Mouse (Mus musculus) midbrain, embryonic 13.5 days (tissue): Measurements from ENCODE around the gene Dmap1. TPM values are rescaled to one million over a fixed set of nuclear protein-coding genes. Genes with fewer than 3 reads are reported as not detected.

Experiments
- ATAC-seq: fragments of 200-750 bp; cut with Nextera tagmentation; 2 replicates; pipeline ENCODE4 v1.8.0; 2017; ENCODE audit warnings: mild to moderate bottlenecking, moderate TSS enrichment, moderate library complexity
- H3K27ac ChIP-seq: fragments of 300-500 bp; sonication (generic); 2 replicates; pipeline ENCODE4 v1.5.1; 2015; ENCODE audit warnings: inconsistent platforms, mild to moderate bottlenecking, moderate library complexity
- H3K27me3 ChIP-seq: fragments of 300-500 bp; sonication (generic); 2 replicates; pipeline ENCODE4 v1.6.1; 2015; ENCODE audit warnings: mild to moderate bottlenecking, inconsistent platforms
- H3K36me3 ChIP-seq: fragments of 300-500 bp; sonication (generic); 2 replicates; pipeline ENCODE4 v1.6.1; 2015; ENCODE audit warnings: mild to moderate bottlenecking, inconsistent platforms
- H3K4me1 ChIP-seq: fragments of 300-500 bp; sonication (generic); replicated peaks from 2 replicates; pipeline ENCODE4 v1.6.1; 2015; ENCODE audit warnings: inconsistent platforms
- H3K4me2 ChIP-seq: fragments of 300-500 bp; sonication (generic); replicated peaks from 2 replicates; pipeline ENCODE4 v1.6.1; 2015; ENCODE audit warnings: moderate library complexity, mild to moderate bottlenecking, inconsistent platforms
- H3K4me3 ChIP-seq: fragments of 300-500 bp; sonication (generic); replicated peaks from 2 replicates; pipeline ENCODE4 v1.5.1; 2015; ENCODE audit warnings: mild to moderate bottlenecking, inconsistent platforms
- H3K9ac ChIP-seq: fragments of 300-500 bp; sonication (generic); replicated peaks from 2 replicates; pipeline ENCODE4 v1.6.1; 2015; ENCODE audit warnings: mild to moderate bottlenecking, inconsistent platforms
- H3K9me3 ChIP-seq: fragments of 300-500 bp; sonication (generic); 2 replicates; pipeline ENCODE4 v1.6.1; 2016; ENCODE audit warnings: mild to moderate bottlenecking, inconsistent platforms
- WGBS: fragments of 180-500 bp; shearing (Covaris S2); methylation state at CpG from one replicate; pipeline ENCODE4 v1.1.7; 2015; 5-methylcytosine and 5-hydroxymethylcytosine counted together
- polyA plus RNA-seq: library from polyadenylated mRNA; unstranded; fragments of >200 nt; fragmentation: Nextera tagmentation; extraction: Ambion mirVana; gene quantifications from 2 replicates; pipeline ENCODE4 v1.2.1, GENCODE M21; 2015

The Dmap1 gene
- polyA plus RNA-seq = 77.8 and 78.2 TPM in 2 replicates

DNA sequence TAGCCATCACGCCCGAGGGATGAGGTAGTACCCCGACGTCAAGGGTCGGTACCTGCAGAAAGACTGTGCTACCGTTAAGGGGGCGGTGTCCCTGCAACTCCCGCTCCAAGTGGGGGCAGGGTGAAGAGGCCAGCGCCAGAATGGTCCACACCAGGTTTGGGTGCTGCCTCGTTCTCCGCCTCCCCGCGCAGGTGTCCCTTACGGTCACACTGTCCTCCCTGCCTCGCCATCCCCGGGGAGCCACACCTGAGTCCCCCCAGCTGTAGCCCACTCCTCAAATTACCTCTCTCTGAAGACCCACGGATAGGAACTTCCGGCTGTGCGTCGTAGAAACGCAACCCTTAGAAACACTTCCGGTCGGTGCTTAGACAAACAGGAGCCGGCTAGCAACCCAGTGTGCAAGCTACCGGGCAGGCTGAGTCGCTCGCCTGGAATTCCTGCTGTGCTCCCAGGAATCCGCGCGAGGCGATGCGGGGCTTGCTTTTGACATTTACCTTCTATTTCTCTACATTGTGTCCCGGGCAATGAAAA, at the start of gene Dmap1:
TSS of gene Dmap1 (minus strand) at position 343 of the 531 bp plus-strand sequence.
- Histone ChIP-seq H3K4me2 (peak within 1 kb of the TSS; percentile 98), H3K36me3 (peaks cover 34% of the 10 kb centered on the region), H3K4me1 (peaks cover 17% of the 10 kb centered on the region), H3K27ac (0 out of 2 replicates have a peak within 1 kb of the TSS, but pooled peaks have one; percentile 21), H3K27me3 (no peaks in the 10 kb centered on the region), H3K9me3 (no peaks in the 10 kb centered on the region), H3K9ac (peak within 1 kb of the TSS; percentile 89), H3K4me3 (peak within 1 kb of the TSS; percentile 85)
- peak; percentile 91 for ATAC-seq
- under 1% methylated on average over 33 of the region's 33 CpGs for WGBS

- no peaks in the 10 kb centered on the region for H3K4me1 ChIP-seq
- no peak within 1 kb of the TSS for H3K4me2 ChIP-seq
- no peaks in the 10 kb centered on the region for H3K36me3 ChIP-seq
- H3K27ac ChIP-seq = no peak within 1 kb of the TSS
- no peak for ATAC-seq
- no peak within 1 kb of the TSS for H3K4me3 ChIP-seq
- no peak within 1 kb of the TSS for H3K9ac ChIP-seq
- WGBS = 83% methylated on average over 1 of the region's 1 CpGs
- H3K9me3 ChIP-seq = no peaks in the 10 kb centered on the region
- no peaks in the 10 kb centered on the region for H3K27me3 ChIP-seq
These were observed 42.0 kb upstream of the Dmap1 start, which contains the start of gene Gm12845 for GRCm38 (mm10) chr4:117724112-117724511. Gene Gm12845, plus strand, starts transcription at chr4:117724412.

GRCm38 (mm10) chr4:117713303-117714098, 31.4 kb upstream of the Dmap1 start:
- Histone ChIP-seq H3K36me3 (no peaks in the 10 kb centered on the region), H3K9ac (no peak overlapping the region), H3K4me1 (no peaks in the 10 kb centered on the region), H3K4me2 (no peak overlapping the region), H3K9me3 (no peaks in the 10 kb centered on the region), H3K27me3 (no peaks in the 10 kb centered on the region), H3K27ac (no peak overlapping the region), H3K4me3 (no peak overlapping the region)
- 74% methylated on average over 6 of the region's 6 CpGs for WGBS
- ATAC-seq = no peak

DNA sequence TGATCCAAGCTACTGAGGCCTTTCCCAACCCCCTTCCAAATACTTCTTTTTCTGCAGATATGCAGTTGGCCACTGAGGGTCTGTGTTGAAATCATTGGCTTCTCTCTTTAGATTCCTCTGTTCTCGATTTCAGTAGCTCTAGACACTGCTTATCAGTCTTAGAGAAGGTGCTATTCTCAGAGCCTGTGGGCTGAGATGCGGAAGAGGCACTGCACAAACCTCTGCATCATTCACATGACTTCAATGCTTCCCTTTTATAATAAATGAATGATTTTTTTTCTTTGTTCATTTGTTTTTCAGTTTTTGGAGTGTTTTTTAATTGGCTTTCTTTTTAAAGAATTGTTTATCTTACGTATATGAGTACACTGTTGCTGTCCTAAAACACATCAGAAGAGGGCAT, 30.2 kb upstream of the Dmap1 start:
- no peaks in the 10 kb centered on the region for H3K36me3 ChIP-seq
- H3K27ac ChIP-seq = no peak overlapping the region
- 81% methylated on average over 3 of the region's 3 CpGs for WGBS
- H3K9me3 ChIP-seq = no peaks in the 10 kb centered on the region
- H3K27me3 ChIP-seq = no peaks in the 10 kb centered on the region
- no peak overlapping the region for H3K9ac ChIP-seq
- no peak overlapping the region for H3K4me3 ChIP-seq
- no peak for ATAC-seq
- no peak overlapping the region for H3K4me2 ChIP-seq
- H3K4me1 ChIP-seq = no peaks in the 10 kb centered on the region

- Histone ChIP-seq H3K4me1 (no peaks in the 10 kb centered on the region), H3K9ac (no peak overlapping the region), H3K4me3 (no peak overlapping the region), H3K9me3 (no peaks in the 10 kb centered on the region), H3K27ac (no peak overlapping the region), H3K27me3 (no peaks in the 10 kb centered on the region), H3K36me3 (no peaks in the 10 kb centered on the region), H3K4me2 (no peak overlapping the region)
- ATAC-seq = no peak
- WGBS = 78% methylated on average over 3 of the region's 3 CpGs
These were observed 26.9 kb upstream of the Dmap1 start for GRCm38 (mm10) chr4:117708780-117709550.

GRCm38 (mm10) chr4:117705361-117705760, 23.3 kb upstream of the Dmap1 start:
- H3K9me3 ChIP-seq = no peaks in the 10 kb centered on the region
- no peak overlapping the region for H3K4me3 ChIP-seq
- H3K9ac ChIP-seq = no peak overlapping the region
- 6% methylated on average over 7 of the region's 7 CpGs for WGBS
- H3K27me3 ChIP-seq = no peaks in the 10 kb centered on the region
- no peak overlapping the region for H3K27ac ChIP-seq
- no peak overlapping the region for H3K4me2 ChIP-seq
- H3K36me3 ChIP-seq = no peaks in the 10 kb centered on the region
- ATAC-seq = no peak
- no peaks in the 10 kb centered on the region for H3K4me1 ChIP-seq

DNA sequence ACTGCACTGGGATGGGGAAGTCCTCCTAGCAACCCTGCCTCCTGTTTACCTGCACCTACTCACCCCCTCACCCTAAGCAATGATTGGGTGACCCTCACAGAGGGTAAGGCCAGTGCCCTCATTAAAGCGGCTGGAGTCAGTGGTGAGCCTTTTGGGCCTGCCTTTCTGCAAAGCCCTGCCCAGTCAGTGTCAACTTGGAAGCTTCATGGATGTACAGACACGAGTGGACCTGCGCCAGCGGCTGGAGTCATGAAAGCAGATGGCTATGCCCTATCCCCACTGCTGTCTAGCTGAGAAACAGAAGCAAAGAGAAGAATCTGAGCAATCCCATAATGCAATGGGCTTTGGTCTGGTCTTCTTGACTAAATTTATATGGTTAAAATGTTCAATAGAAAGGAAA, 4.3 kb upstream of the Dmap1 start:
- Histone ChIP-seq H3K9me3 (no peaks in the 10 kb centered on the region), H3K27me3 (no peaks in the 10 kb centered on the region), H3K36me3 (no peaks in the 10 kb centered on the region), H3K4me3 (no peak overlapping the region), H3K9ac (no peak overlapping the region), H3K27ac (no peak overlapping the region), H3K4me1 (peaks cover 7% of the 10 kb centered on the region), H3K4me2 (no peak overlapping the region)
- WGBS = 79% methylated on average over 4 of the region's 4 CpGs
- ATAC-seq = no peak

DNA sequence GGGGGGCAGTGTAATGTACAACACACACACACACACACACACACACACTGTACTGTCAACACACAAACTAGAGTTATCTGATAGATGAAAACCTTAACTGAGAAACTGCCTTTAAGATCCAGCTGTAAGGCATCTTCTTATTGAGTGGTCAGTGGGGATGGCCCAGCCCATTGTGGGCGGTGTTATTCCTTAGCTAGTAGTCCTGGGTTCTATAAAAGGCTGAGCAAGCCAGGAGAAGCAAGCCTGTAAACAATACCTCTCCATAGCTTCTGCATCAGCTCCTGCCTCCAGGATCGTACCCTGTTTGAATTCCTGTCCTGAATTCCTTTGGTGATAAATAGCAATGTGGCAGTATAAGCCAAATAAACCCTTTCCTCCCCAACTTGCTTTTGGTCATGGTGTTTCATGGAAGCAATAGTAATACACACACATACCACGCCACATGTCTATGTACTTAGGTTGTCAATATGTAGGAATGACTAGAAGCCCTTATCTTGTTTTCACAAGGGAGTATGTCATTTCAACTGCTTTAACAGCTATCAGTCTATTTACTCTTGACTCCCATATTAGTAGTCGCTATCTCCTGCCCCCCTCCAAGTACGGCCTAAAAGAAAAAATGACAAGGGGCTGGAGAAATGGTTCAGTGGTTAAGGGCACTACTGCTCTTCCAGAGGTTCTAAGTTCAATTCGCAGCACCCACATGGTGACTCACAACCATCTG, 1.1 kb upstream of the Dmap1 start:
- Histone ChIP-seq H3K27me3 (no peaks in the 10 kb centered on the region), H3K36me3 (peaks cover 27% of the 10 kb centered on the region), H3K4me3 (no peak overlapping the region), H3K9me3 (no peaks in the 10 kb centered on the region), H3K4me1 (peaks cover 17% of the 10 kb centered on the region), H3K4me2 (no peak overlapping the region), H3K27ac (no peak overlapping the region), H3K9ac (no peak overlapping the region)
- WGBS = 84% methylated on average over 6 of the region's 6 CpGs
- no peak for ATAC-seq

- H3K4me1 ChIP-seq = peaks cover 17% of the 10 kb centered on the region
- H3K4me3 ChIP-seq = peak overlapping the region; percentile 85
- H3K4me2 ChIP-seq = peak overlapping the region; percentile 98
- H3K9me3 ChIP-seq = no peaks in the 10 kb centered on the region
- H3K36me3 ChIP-seq = peaks cover 32% of the 10 kb centered on the region
- no peaks in the 10 kb centered on the region for H3K27me3 ChIP-seq
- peak overlapping the region; percentile 89 for H3K9ac ChIP-seq
- H3K27ac ChIP-seq = 0 out of 2 replicates have a peak overlapping the region, but pooled peaks have one; percentile 21
- peak; percentile 43 for ATAC-seq
These were observed 390 bp upstream of the Dmap1 start for GRCm38 (mm10) chr4:117682463-117682862.

GRCm38 (mm10) chr4:117680963-117681362, 1.1 kb downstream of the Dmap1 start:
- H3K36me3 ChIP-seq = peaks cover 41% of the 10 kb centered on the region
- WGBS = 76% methylated on average over 6 of the region's 6 CpGs

DNA sequence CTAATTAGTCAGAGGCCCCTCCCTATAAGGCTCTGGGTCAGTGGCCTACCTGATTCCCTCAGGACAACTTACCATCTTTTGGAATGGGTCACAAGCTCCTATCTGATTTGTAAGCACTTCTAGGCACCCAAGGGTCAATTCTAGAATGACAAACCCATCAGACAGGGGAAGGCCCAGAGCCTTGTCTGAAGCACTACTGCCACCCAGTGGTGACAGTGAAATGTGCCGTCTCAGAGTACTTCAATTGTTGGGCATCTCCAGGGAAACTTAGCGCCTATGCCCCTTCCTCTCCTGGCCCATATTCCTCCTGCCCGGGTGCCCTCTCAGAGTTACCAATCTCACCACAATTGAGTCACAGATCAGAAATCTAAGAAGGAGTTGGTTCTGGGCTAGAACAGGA, 5.2 kb downstream of the Dmap1 start:
- Histone ChIP-seq H3K27ac (no peak overlapping the region), H3K4me3 (no peak overlapping the region), H3K27me3 (no peaks in the 10 kb centered on the region), H3K9me3 (no peaks in the 10 kb centered on the region), H3K4me2 (no peak overlapping the region), H3K36me3 (peaks cover 74% of the 10 kb centered on the region), H3K4me1 (peaks cover 13% of the 10 kb centered on the region), H3K9ac (no peak overlapping the region)
- ATAC-seq = peak; percentile 46; the same call in 1 of the 2 replicates
- WGBS = 14% methylated on average over 3 of the region's 3 CpGs

More at GRCm38 (mm10) chr4:117680963-117681362, 1.1 kb downstream of the Dmap1 start:
- H3K4me2 ChIP-seq = peak overlapping the region; percentile 98
- H3K9me3 ChIP-seq = no peaks in the 10 kb centered on the region
- no peak overlapping the region for H3K9ac ChIP-seq
- no peaks in the 10 kb centered on the region for H3K27me3 ChIP-seq
- H3K4me3 ChIP-seq = peak overlapping the region; percentile 85
- H3K27ac ChIP-seq = no peak overlapping the region
- peaks cover 17% of the 10 kb centered on the region for H3K4me1 ChIP-seq
- ATAC-seq = no peak
